Mouse (Mus musculus): ENCODE results near the gene Znrf4. TPM values are rescaled to one million over a fixed set of nuclear protein-coding genes. Genes with fewer than 3 reads are reported as not detected.

Gene Znrf4
- polyA plus RNA-seq, 1 experiment from 2014 or later = not detected

GRCm38 (mm10) chr17:56510970-56511706 lies 1.1 kb downstream of the Znrf4 start:
- Histone ChIP-seq H3K27ac (ENCODE audit: low read length) (peak overlapping the region; percentile 98; the same call in 1 of the 2 replicates), H3K9me3 (ENCODE audit: control insufficient read depth, low read length) (no peaks in the 10 kb centered on the region), H3K36me3 (ENCODE audit: control insufficient read depth, insufficient read depth) (no peaks in the 10 kb centered on the region), H3K4me3 (replicated peaks; ENCODE audit: low read length) (peak overlapping the region; percentile 27), H3K9ac (replicated peaks; ENCODE audit: low read depth, low read length) (peak overlapping the region; percentile 39), H3K4me2 (ENCODE audit: low read length) (peak overlapping the region; percentile 46), H3K4me1 (replicated peaks; ENCODE audit: control insufficient read depth, insufficient read depth, low read length) (peaks cover 65% of the 10 kb centered on the region), H3K27me3 (replicated peaks; ENCODE audit: control insufficient read depth, insufficient read depth, low read length) (no peaks in the 10 kb centered on the region)
- ATAC-seq = no peak
- WGBS = 11% methylated on average over 52 of the region's 60 CpGs

DNA sequence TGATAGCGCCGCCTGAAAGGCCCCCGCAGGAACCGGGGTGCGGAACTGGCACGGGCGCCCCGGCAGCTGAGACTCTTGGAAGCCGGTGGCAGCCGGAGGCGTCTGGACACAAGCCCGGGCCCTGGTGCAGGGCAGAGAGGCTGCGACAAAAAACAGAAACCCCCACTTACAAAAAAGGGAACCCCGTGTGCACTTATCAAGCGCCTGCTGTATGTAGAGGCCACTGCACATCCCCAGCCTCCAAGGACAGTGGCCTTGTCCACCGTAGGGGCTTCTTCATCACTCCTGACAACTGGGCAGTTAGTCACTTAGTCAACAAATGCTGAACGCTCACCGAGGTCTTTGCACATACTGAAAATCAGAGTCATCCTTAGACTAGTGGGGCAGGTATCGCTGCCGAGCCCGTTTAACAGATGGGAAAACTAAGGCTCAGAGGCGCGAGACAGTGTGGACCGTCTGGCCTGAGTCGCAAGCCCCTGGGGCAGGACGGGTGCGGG lies 1.7 kb downstream of the Znrf4 start:
- Histone ChIP-seq H3K4me3 (replicated peaks; ENCODE audit: low read length) (no peak overlapping the region), H3K27me3 (replicated peaks; ENCODE audit: control insufficient read depth, insufficient read depth, low read length) (no peaks in the 10 kb centered on the region), H3K27ac (ENCODE audit: low read length) (peak overlapping the region; percentile 98), H3K36me3 (ENCODE audit: control insufficient read depth, insufficient read depth) (no peaks in the 10 kb centered on the region), H3K4me2 (ENCODE audit: low read length) (peak overlapping the region; percentile 32; the same call in 1 of the 2 replicates), H3K9ac (replicated peaks; ENCODE audit: low read depth, low read length) (peak overlapping the region; percentile 36; the same call in 1 of the 2 replicates), H3K4me1 (replicated peaks; ENCODE audit: control insufficient read depth, insufficient read depth, low read length) (peaks cover 58% of the 10 kb centered on the region), H3K9me3 (ENCODE audit: control insufficient read depth, low read length) (no peaks in the 10 kb centered on the region)
- no peak for ATAC-seq
- WGBS = 25% methylated on average over 27 of the region's 27 CpGs

DNA sequence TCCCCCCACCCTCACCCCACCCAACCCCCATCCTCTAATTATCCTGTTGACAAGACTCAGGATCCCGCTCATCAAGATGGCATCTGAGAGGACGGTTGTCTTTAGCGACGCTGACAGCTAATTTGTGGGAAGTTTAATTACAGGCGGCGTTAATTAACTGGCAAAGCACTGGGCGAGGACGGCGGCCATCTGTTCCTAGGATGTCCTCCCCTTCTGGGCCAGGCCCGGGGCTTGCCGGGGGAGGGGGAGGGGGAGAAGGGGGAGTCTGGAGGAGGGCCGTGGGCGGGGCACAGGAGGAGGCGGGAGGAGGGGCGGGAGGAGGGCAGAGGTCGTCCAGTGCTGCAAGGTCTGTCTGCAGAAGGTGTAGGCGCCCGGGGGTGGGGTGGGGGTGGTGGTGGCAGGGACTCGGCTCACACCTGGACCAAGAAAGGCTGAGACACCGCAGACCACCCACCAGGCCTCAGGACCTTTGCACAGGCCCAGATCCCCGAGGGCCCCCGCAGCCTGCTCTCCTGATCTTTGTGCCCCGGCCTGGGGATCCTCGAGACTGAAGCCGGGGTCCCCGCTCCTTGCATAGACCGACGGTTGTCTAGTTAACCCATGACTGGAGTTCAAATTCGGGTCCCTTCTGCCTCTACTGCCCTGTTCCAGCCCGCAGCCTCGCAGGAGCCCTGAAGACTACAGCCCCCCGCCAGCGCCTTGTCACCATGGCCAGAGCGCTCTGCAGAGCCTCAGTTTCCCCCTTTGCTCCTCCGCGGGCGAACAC lies 2.3 kb downstream of the Znrf4 start:
- peak overlapping the region; percentile 32 for H3K4me2 ChIP-seq (ENCODE audit: low read length)
- peak overlapping the region; percentile 36; the same call in 1 of the 2 replicates for H3K9ac ChIP-seq (replicated peaks; ENCODE audit: low read depth, low read length)
- H3K27ac ChIP-seq (ENCODE audit: low read length) = peak overlapping the region; percentile 98
- no peaks in the 10 kb centered on the region for H3K9me3 ChIP-seq (ENCODE audit: control insufficient read depth, low read length)
- no peaks in the 10 kb centered on the region for H3K27me3 ChIP-seq (replicated peaks; ENCODE audit: control insufficient read depth, insufficient read depth, low read length)
- 4% methylated on average over 31 of the region's 37 CpGs for WGBS
- peak; percentile 64 for ATAC-seq
- H3K4me3 ChIP-seq (replicated peaks; ENCODE audit: low read length) = no peak overlapping the region
- H3K36me3 ChIP-seq (ENCODE audit: control insufficient read depth, insufficient read depth) = no peaks in the 10 kb centered on the region
- H3K4me1 ChIP-seq (replicated peaks; ENCODE audit: control insufficient read depth, insufficient read depth, low read length) = peaks cover 55% of the 10 kb centered on the region

DNA sequence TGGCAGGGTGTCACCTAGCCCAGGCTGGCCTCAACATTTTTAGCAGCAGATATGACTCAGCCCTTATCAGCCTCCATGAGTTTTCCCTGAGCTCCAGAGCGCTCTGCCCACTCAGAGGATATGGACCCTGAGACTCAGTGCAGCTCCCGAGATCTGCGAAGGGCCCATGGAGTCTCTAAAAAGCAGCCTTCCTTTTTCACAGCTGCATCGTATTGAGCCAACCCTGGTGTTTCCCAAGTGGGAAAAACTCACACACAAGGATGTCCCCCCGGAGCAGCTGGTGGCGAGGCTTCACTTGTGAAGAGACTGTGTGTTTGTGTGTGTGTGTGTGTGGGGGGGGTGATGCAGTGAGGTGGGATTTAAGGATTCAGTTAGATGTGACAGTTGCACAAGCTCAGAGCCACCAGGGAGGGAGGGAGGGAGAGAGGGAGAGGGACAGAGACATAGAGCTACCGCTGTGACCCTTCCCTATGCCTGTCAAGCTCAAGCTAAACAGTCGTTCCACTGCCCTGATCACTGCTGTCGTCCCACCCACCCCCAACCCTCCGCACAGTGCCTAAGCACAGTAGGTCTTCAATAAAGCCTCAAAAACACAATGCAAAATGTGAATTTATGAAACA lies 3.1 kb downstream of the Znrf4 start:
- Histone ChIP-seq H3K36me3 (ENCODE audit: control insufficient read depth, insufficient read depth) (no peaks in the 10 kb centered on the region), H3K27me3 (replicated peaks; ENCODE audit: control insufficient read depth, insufficient read depth, low read length) (no peaks in the 10 kb centered on the region), H3K9ac (replicated peaks; ENCODE audit: low read depth, low read length) (no peak overlapping the region; the same call in 1 of the 2 replicates), H3K27ac (ENCODE audit: low read length) (peak overlapping the region; percentile 98), H3K4me1 (replicated peaks; ENCODE audit: control insufficient read depth, insufficient read depth, low read length) (peaks cover 52% of the 10 kb centered on the region), H3K4me3 (replicated peaks; ENCODE audit: low read length) (no peak overlapping the region), H3K9me3 (ENCODE audit: control insufficient read depth, low read length) (no peaks in the 10 kb centered on the region), H3K4me2 (ENCODE audit: low read length) (peak overlapping the region; percentile 32)
- peak; percentile 29 for ATAC-seq
- 23% methylated on average over 10 of the region's 10 CpGs for WGBS

- peak; percentile 90 for ATAC-seq
- Histone ChIP-seq H3K4me3 (replicated peaks; ENCODE audit: low read length) (peak overlapping the region; percentile 64), H3K27me3 (replicated peaks; ENCODE audit: control insufficient read depth, insufficient read depth, low read length) (no peaks in the 10 kb centered on the region), H3K27ac (ENCODE audit: low read length) (peak overlapping the region; percentile 98), H3K36me3 (ENCODE audit: control insufficient read depth, insufficient read depth) (no peaks in the 10 kb centered on the region), H3K4me1 (replicated peaks; ENCODE audit: control insufficient read depth, insufficient read depth, low read length) (peaks cover 55% of the 10 kb centered on the region), H3K9me3 (ENCODE audit: control insufficient read depth, low read length) (no peaks in the 10 kb centered on the region), H3K9ac (replicated peaks; ENCODE audit: low read depth, low read length) (peak overlapping the region; percentile 92), H3K4me2 (ENCODE audit: low read length) (peak overlapping the region; percentile 99)
- under 1% methylated on average over 42 of the region's 42 CpGs for WGBS
Measured at GRCm38 (mm10) chr17:56507161-56508068, 4.8 kb downstream of the Znrf4 start.

- Histone ChIP-seq H3K27me3 (replicated peaks; ENCODE audit: control insufficient read depth, insufficient read depth, low read length) (no peaks in the 10 kb centered on the region), H3K9ac (replicated peaks; ENCODE audit: low read depth, low read length) (peak overlapping the region; percentile 92), H3K4me3 (replicated peaks; ENCODE audit: low read length) (peak overlapping the region; percentile 64), H3K36me3 (ENCODE audit: control insufficient read depth, insufficient read depth) (no peaks in the 10 kb centered on the region), H3K27ac (ENCODE audit: low read length) (peak overlapping the region; percentile 98), H3K9me3 (ENCODE audit: control insufficient read depth, low read length) (no peaks in the 10 kb centered on the region), H3K4me2 (ENCODE audit: low read length) (peak overlapping the region; percentile 99), H3K4me1 (replicated peaks; ENCODE audit: control insufficient read depth, insufficient read depth, low read length) (peaks cover 60% of the 10 kb centered on the region)
- no peak for ATAC-seq
- 59% methylated on average over 15 of the region's 15 CpGs for WGBS
Measured at GRCm38 (mm10) chr17:56506417-56507065, 5.7 kb downstream of the Znrf4 start.

- no peak overlapping the region for H3K4me2 ChIP-seq (ENCODE audit: low read length)
- peak overlapping the region; percentile 57 for H3K27ac ChIP-seq (ENCODE audit: low read length)
- no peak overlapping the region for H3K9ac ChIP-seq (replicated peaks; ENCODE audit: low read depth, low read length)
- H3K36me3 ChIP-seq (ENCODE audit: control insufficient read depth, insufficient read depth) = no peaks in the 10 kb centered on the region
- WGBS = 72% methylated on average over 10 of the region's 10 CpGs
- H3K9me3 ChIP-seq (ENCODE audit: control insufficient read depth, low read length) = no peaks in the 10 kb centered on the region
- no peak for ATAC-seq
- H3K4me3 ChIP-seq (replicated peaks; ENCODE audit: low read length) = no peak overlapping the region
- peaks cover 49% of the 10 kb centered on the region for H3K4me1 ChIP-seq (replicated peaks; ENCODE audit: control insufficient read depth, insufficient read depth, low read length)
- no peaks in the 10 kb centered on the region for H3K27me3 ChIP-seq (replicated peaks; ENCODE audit: control insufficient read depth, insufficient read depth, low read length)
Measured at GRCm38 (mm10) chr17:56505401-56505800, 6.8 kb downstream of the Znrf4 start.

DNA sequence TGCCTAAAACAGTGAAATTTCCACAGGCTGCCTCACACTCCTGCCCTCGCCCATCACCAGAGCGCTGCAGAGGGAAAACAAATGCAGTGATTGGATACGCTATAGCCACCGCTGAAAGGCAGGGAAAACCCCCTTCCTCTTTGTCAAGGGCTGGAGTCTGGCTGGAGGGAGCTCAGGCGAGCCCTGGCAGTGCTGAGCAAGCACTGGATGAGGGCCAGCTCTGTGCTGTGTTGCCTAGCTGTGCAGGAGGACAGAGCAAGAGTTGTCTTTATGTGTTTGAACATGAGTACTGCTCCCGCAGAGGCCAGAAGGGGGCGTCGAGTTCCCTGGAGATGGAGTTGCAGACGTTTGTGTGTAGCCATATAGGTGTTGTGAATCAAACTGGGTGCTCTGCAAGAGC lies 9.7 kb downstream of the Znrf4 start:
- Histone ChIP-seq H3K27me3 (replicated peaks; ENCODE audit: control insufficient read depth, insufficient read depth, low read length) (no peaks in the 10 kb centered on the region), H3K4me1 (replicated peaks; ENCODE audit: control insufficient read depth, insufficient read depth, low read length) (peaks cover 43% of the 10 kb centered on the region), H3K9ac (replicated peaks; ENCODE audit: low read depth, low read length) (no peak overlapping the region), H3K9me3 (ENCODE audit: control insufficient read depth, low read length) (no peaks in the 10 kb centered on the region), H3K4me2 (ENCODE audit: low read length) (peak overlapping the region; percentile 14), H3K36me3 (ENCODE audit: control insufficient read depth, insufficient read depth) (no peaks in the 10 kb centered on the region), H3K27ac (ENCODE audit: low read length) (peak overlapping the region; percentile 88), H3K4me3 (replicated peaks; ENCODE audit: low read length) (no peak overlapping the region)
- peak; percentile 78 for ATAC-seq
- 17% methylated on average over 9 of the region's 9 CpGs for WGBS
